In the genomic region with DNA sequence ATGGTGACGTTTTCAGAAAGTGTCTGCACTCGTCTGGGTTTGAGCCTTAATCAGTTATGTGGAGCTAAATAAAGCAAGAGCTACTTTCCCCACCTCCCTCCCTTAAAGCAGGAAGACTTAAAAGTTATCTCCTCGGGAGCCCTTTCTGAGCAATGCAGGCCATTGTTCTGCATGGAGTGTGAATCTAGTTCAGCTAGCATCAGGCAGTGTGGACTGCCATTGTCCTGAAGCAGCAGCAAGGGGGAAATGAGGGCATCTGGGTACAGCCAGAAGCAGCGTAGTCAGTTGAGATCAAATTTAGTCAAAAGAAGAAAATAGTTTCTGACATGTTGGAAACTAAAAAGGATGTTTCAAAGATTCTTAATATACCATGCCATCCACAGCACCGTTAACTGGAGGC, we compare ENCODE assay signal across 28 mouse cellular contexts. TPM values are rescaled to one million over a fixed set of nuclear protein-coding genes. Genes with fewer than 3 reads are reported as not detected.
DNase-seq lines count a peak whose midpoint lies in the region; ATAC-seq and TF ChIP-seq lines count a peak whose summit lies in the region.
"Had no signal": no experiment of that assay in that cellular context is flagged by ENCODE, and none has a peak within 500 bp of the region (broad histone marks: within the 10 kb centered on the region; RNA-seq: fewer than 3 reads in every experiment).

No protein-coding gene starts in this region.

- intact Hi-C loops in heart, postnatal 10 days (cut with DNase I): no loop called here

- peaks cover 16% of the 10 kb centered on the region for H3K4me1 ChIP-seq in heart, embryonic 12.5 days (replicated peaks)
- H3K4me1 ChIP-seq in midbrain, embryonic 10.5 days: peaks cover 8% of the 10 kb centered on the region
- no peaks in the 10 kb centered on the region for H3K4me1 ChIP-seq in midbrain, postnatal 0 days (ENCODE audit: insufficient read depth, low read length)
- H3K4me1 ChIP-seq: limb, embryonic 12.5 days had no signal

- H3K9ac ChIP-seq in heart, embryonic 12.5 days: no peak overlapping the region
- H3K9ac ChIP-seq in midbrain, postnatal 0 days (replicated peaks; ENCODE audit: low read length, poor library complexity, severe bottlenecking): no peak overlapping the region
- H3K9ac ChIP-seq: hindbrain, embryonic 14.5 days; limb, embryonic 12.5 days; liver, embryonic 13.5 days; lung, embryonic 14.5 days had no signal

- no peak overlapping the region for H3K4me3 ChIP-seq in heart, embryonic 12.5 days
- no peak overlapping the region for H3K4me3 ChIP-seq in midbrain, embryonic 10.5 days
- H3K4me3 ChIP-seq in midbrain, postnatal 0 days (ENCODE audit: low read depth, low read length): no peak overlapping the region
- H3K4me3 ChIP-seq: heart, adult 2 months; limb, embryonic 12.5 days; liver, embryonic 13.5 days had no signal

- TF ChIP-seq CTCF in midbrain, postnatal 0 days (IDR thresholded peaks at IDR 0.05): no peak

- DNase-seq in embryo, embryonic 11 days: peak; percentile 12
- no peak for DNase-seq in embryo, embryonic 10.5 days (ENCODE audit: low spot score)
- DNase-seq in heart, postnatal 10 days: no peak
- no peak for DNase-seq in midbrain, embryonic 10.5 days (ENCODE audit: low spot score)
- DNase-seq in midbrain, postnatal 0 days (ENCODE audit: low spot score): no peak
- DNase-seq in liver: no peak
- DNase-seq: adrenal gland, postnatal 10 days; cerebellum, adult 11 months; cerebellum, postnatal 10 days; gastrocnemius, postnatal 10 days; heart, adult 2 months; kidney, adult 8-10 months; kidney, postnatal 25 days; layer of hippocampus, adult 9-11 months; liver, embryonic 13.5 days; lung, embryonic 14.5 days; lung, postnatal 36 days; thymus, postnatal 25 days had no signal

- no peaks in the 10 kb centered on the region for H3K9me3 ChIP-seq in heart, embryonic 12.5 days (replicated peaks)
- no peaks in the 10 kb centered on the region for H3K9me3 ChIP-seq in midbrain, embryonic 10.5 days (replicated peaks)
- no peaks in the 10 kb centered on the region for H3K9me3 ChIP-seq in midbrain, postnatal 0 days (ENCODE audit: low read length)
- H3K9me3 ChIP-seq: limb, embryonic 12.5 days; liver, embryonic 13.5 days had no signal

- H3K27me3 ChIP-seq in heart, embryonic 12.5 days (replicated peaks): no peaks in the 10 kb centered on the region
- H3K27me3 ChIP-seq in midbrain, embryonic 10.5 days (ENCODE audit: low read depth, poor library complexity, severe bottlenecking): no peaks in the 10 kb centered on the region
- H3K27me3 ChIP-seq in midbrain, postnatal 0 days (ENCODE audit: insufficient read depth, low read length): no peaks in the 10 kb centered on the region
- H3K27me3 ChIP-seq: limb, embryonic 12.5 days; liver, embryonic 13.5 days; Patski had no signal

- peak overlapping the region; percentile 68 for H3K27ac ChIP-seq in heart, embryonic 12.5 days (ENCODE audit: poor library complexity, severe bottlenecking)
- H3K27ac ChIP-seq in midbrain, embryonic 10.5 days (replicated peaks): peak overlapping the region; percentile 38; the same call in 1 of the 2 replicates
- no peak overlapping the region for H3K27ac ChIP-seq in midbrain, postnatal 0 days (ENCODE audit: low read depth, low read length)
- H3K27ac ChIP-seq: heart, adult 2 months; hindbrain, embryonic 14.5 days; limb, embryonic 12.5 days; liver, embryonic 13.5 days had no signal

- peak overlapping the region; percentile 38; the same call in 1 of the 2 replicates for H3K4me2 ChIP-seq in heart, embryonic 12.5 days
- H3K4me2 ChIP-seq in midbrain, postnatal 0 days (ENCODE audit: low read depth, low read length, poor library complexity, severe bottlenecking): no peak overlapping the region
- H3K4me2 ChIP-seq: hindbrain, embryonic 14.5 days; limb, embryonic 12.5 days; liver, embryonic 13.5 days; lung, embryonic 14.5 days had no signal

- no peak for ATAC-seq in heart, embryonic 12.5 days (ENCODE audit: insufficient number of reproducible peaks, low FRiP score)
- no peak for ATAC-seq in midbrain, postnatal 0 days (ENCODE audit: low FRiP score)
- ATAC-seq: CD4-positive, CD25-positive, alpha-beta regulatory T cell, adult 4 months had no signal

- H3K36me3 ChIP-seq in heart, embryonic 12.5 days: no peaks in the 10 kb centered on the region
- H3K36me3 ChIP-seq in midbrain, embryonic 10.5 days: peaks cover 7% of the 10 kb centered on the region; the same call in 1 of the 2 replicates
- peaks cover 6% of the 10 kb centered on the region; the same call in 1 of the 2 replicates for H3K36me3 ChIP-seq in midbrain, postnatal 0 days (ENCODE audit: insufficient read depth, low read length)

- whole genome bisulfite sequencing in heart, embryonic 12.5 days: 21% methylated on average over 5 of the region's 5 CpGs
- WGBS in midbrain, embryonic 10.5 days: 43% methylated on average over 5 of the region's 5 CpGs
- WGBS in midbrain, postnatal 0 days: 18% methylated on average over 5 of the region's 5 CpGs

RNA-seq across cellular contexts. Expression of a gene that starts 28.7 kb away (rescaled TPM):
- 4.4 and 5.2 TPM in 2 replicates for polyA plus RNA-seq in heart, embryonic 12.5 days (2016; fragmentation: Nextera tagmentation; extraction: Ambion mirVana)
- 1 to 10 TPM; 5.1 to 6.5 TPM for total RNA-seq in heart, postnatal 10 days (2021)
- polyA plus RNA-seq in midbrain, embryonic 10.5 days (2016; fragmentation: Nextera tagmentation; extraction: Ambion mirVana): 4.6 and 6.4 TPM in 2 replicates
- total RNA-seq in midbrain, postnatal 0 days (2014; rRNA removed): 38.9 and 43.9 TPM in 2 replicates
- polyA plus RNA-seq in midbrain, postnatal 0 days (2015; fragmentation: Nextera tagmentation; extraction: Ambion mirVana): 23.5 and 24.9 TPM in 2 replicates

RNA-seq across cellular contexts. Expression of a gene that starts 35.2 kb away (rescaled TPM):
- polyA plus RNA-seq in heart, embryonic 12.5 days (2016; fragmentation: Nextera tagmentation; extraction: Ambion mirVana): not detected in 2 replicates
- not detected for total RNA-seq in heart, postnatal 10 days (2021)
- polyA plus RNA-seq in midbrain, embryonic 10.5 days (2016; fragmentation: Nextera tagmentation; extraction: Ambion mirVana): not detected in 2 replicates
- total RNA-seq in midbrain, postnatal 0 days (2014; rRNA removed): 0.14 TPM in 1 of 2 replicates, not detected in the other
- not detected in 2 replicates for polyA plus RNA-seq in midbrain, postnatal 0 days (2015; fragmentation: Nextera tagmentation; extraction: Ambion mirVana)
- total RNA-seq: adrenal gland, postnatal 10 days; ES-E14; gastrocnemius, postnatal 10 days; heart, adult 2 months; megakaryocyte-erythroid progenitor cell, adult 5-6 weeks; monocyte, adult 5-6 weeks had no signal
- polyA plus RNA-seq: CD4-positive, CD25-positive, alpha-beta regulatory T cell, adult 4 months; hindbrain, embryonic 14.5 days; intestine, embryonic 14.5 days; limb, embryonic 12.5 days; liver, embryonic 13.5 days; lung, embryonic 14.5 days; neural tube, embryonic 11.5 days; Patski had no signal

RNA-seq across cellular contexts. Expression of a gene that starts 40.9 kb away (rescaled TPM):
- polyA plus RNA-seq in heart, embryonic 12.5 days (2016; fragmentation: Nextera tagmentation; extraction: Ambion mirVana): 0.13 and 0.21 TPM in 2 replicates
- not detected for total RNA-seq in heart, postnatal 10 days (2021)
- polyA plus RNA-seq in midbrain, embryonic 10.5 days (2016; fragmentation: Nextera tagmentation; extraction: Ambion mirVana): 0.15 and 0.26 TPM in 2 replicates
- 0.66 and 3.4 TPM in 2 replicates for total RNA-seq in midbrain, postnatal 0 days (2014; rRNA removed)
- polyA plus RNA-seq in midbrain, postnatal 0 days (2015; fragmentation: Nextera tagmentation; extraction: Ambion mirVana): 0.28 and 0.72 TPM in 2 replicates
- total RNA-seq: heart, adult 2 months had no signal
